Mouse (Mus musculus) mouse trophoblast stem cell (cell line): Measurements from ENCODE around the gene Alkbh5.
"Not testable (repeated sequence)": the region's sequence is repeated elsewhere in the genome, so short reads cannot be mapped to it uniquely, and the experiment has no call there.

Experiments
- in situ Hi-C, 2 experiments: fragments of 300-500 bp; cut with MseI, MboI; formaldehyde crosslinking; loops; 2 replicates in 1 of 2; 3 replicates in 1 of 2; pipeline ENCODE4 v1.15.1; 2025

The Alkbh5 gene

DNA sequence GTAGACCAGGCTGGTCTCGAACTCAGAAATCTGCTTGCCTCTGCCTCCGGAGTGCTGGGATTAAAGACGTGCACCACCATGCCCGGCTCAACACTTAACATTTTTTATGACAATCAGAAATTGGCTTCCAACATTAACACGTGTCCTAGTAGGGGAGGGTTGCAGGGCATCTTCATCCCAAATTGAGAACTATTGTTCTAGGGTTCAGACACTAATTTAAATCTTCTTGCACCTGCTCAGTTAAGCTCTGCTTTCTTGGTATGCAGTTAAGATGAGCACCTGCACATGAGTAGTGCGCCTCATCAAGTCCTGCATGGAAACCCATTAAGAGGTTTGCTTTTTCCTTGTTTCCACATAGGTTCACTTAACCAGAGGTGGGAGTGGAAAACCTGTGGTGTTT, 5.7 kb downstream of the Alkbh5 start:
- in situ Hi-C loops = loop anchor here in 1 of 2 experiments (10.0 kb wide), 1 partner anchor 173 kb away; no protein-coding TSS in a partner anchor

DNA sequence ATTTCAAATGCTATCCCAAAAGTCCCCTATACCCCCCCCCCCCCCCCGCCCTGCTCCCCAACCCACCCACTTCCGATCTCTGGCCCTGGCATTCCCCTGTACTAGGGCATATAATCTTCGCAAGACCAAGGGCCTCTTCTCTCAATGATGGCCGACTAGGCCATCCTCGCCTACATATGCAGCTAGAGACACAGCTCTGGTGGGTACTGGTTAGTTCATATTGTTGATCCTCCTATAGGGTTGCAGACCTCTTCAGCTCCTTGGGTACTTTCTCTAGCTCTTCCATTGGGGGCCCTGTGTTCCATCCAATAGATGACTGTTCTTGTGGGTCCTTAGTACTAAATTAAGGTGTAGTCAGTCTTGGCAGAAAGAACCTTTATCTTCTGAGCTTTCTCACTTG, 7.0 kb downstream of the Alkbh5 start:
- in situ Hi-C loops = loop anchor here in 1 of 2 experiments (10.0 kb wide), 1 partner anchor 172 kb away; no protein-coding TSS in a partner anchor

DNA sequence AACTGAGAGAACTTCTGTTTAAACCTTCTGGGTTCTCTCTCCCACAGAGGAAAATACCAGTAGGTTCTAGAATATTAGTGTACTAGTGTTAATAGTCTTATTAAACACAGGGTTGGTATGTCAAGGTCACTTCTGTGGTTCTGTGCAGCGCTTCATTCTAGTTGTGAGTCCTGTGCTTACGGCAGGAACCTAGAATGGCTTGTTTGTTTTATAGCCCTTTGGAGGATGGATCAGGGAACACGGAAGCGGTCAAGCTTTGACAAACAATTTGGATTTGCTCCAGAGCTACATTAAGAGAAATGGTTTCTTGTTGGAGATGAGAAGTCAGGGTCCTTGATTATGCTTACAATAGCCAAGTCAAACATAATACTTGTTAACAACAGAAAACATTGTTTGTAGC, 9.3 kb downstream of the Alkbh5 start:
- in situ Hi-C loops = loop anchor here in 1 of 2 experiments (10.0 kb wide), 1 partner anchor 169 kb away; no protein-coding TSS in a partner anchor

DNA sequence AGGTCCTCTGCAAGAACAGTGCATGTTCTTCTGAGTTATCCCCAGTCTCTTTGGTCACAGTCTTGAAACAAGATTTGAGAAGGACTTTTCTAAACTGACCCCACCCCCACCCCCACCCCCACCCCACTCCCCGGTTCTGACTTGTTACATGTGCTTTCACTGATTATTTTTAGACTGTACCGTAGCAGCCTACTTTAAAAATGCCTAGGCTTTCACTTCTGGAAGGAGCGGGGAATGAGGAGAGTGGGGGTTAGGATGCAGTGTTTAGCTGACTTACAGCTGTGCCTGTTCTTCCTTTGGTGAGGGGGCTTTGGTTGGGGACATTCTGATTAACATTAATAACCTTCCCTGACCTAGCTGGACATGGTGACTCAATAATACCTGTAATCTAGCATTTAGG, 11.9 kb downstream of the Alkbh5 start:
- in situ Hi-C loops = loop anchor here in 1 of 2 experiments (10.0 kb wide), 1 partner anchor 167 kb away; no protein-coding TSS in a partner anchor

DNA sequence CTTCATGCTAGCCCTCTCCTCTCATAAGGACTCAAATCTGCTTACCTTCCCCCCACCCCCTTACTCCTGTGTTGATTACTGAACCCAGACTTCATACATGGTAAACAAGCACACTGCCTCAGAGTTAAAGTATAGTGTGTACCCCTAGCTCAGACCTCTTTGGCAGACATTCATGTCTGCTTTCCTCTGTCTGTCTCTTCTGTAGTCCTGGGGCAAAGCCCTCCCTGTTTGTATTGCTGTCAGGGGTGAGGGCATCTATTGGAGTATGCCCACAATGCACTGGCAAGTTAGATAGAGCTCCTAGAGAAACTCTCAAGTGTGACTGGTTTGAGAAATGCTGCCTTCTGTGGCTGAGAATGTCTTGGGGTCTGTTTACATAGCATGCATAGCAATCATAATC, 16.9 kb downstream of the Alkbh5 start:
- in situ Hi-C loops = loop anchor here in 1 of 2 experiments (10.0 kb wide), 1 partner anchor 142 kb away; the partner anchor contains the start of gene Llgl1

DNA sequence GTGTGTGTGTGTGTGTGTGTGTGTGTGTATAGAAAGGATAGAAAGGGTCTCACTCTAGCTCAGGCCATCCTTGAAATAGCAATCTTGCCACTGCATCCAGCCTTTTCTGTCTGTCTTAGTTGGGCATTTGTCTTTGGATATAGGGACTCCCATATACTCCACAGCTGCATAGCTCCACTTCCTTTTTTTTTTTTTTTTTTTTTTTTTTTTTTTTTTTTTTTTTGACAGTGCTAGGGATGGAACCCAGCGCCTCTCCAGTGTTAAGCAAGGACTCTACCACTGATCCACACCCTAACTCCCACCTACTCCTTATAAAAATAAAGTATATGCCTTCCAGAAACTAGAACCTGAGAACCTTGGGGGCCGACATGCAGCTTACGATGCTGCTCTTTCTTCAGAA, 21.5 kb downstream of the Alkbh5 start:
- in situ Hi-C loops = loop anchor here in 1 of 2 experiments (10.0 kb wide), 1 partner anchor 137 kb away; the partner anchor contains the start of gene Llgl1

DNA sequence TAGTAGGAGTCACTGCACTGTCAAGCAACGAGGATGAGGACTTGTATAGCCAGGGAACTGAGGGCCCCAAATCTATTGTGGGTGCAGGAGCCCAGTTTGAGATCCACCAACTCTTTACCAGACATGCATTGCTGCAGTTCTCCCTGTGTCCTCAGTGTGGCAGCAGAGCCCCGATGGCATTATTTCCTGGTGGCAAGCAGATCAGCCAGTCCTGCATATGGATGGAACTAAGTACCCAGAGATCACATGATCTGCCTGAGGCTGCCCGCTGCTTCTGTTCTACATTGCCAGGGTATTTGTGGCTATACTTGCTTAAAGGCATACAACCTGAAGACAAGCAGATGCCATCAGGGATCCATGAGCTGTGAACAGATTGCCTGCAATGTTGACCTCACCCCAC, 23.2 kb downstream of the Alkbh5 start:
- in situ Hi-C loops = loop anchor here in 1 of 2 experiments (10.0 kb wide), 1 partner anchor 135 kb away; the partner anchor contains the start of gene Llgl1

DNA sequence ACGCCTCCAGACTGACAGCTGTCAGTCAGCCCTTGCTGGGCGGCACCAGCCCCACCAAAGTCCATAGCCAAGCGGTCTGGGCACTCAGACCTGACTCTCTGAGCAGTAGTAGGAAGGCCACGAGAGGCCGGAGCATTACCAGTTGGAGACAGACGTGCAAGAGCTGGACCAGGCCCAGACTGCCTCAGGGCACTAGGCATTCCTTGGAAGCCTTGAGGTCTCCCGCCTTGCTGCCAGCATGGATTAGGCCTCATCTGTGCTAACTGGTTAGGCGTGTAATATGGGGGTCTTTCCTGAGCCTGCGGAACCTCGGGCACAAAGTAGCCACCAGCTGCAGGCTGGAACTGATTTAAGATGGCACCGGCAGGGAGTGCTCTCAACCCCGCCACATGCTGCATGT, 37.8 kb downstream of the Alkbh5 start:
- in situ Hi-C loops = not testable (repeated sequence)
